Mouse (Mus musculus): ENCODE results near the gene Wwc1. TPM values are rescaled to one million over a fixed set of nuclear protein-coding genes. Genes with fewer than 3 reads are reported as not detected.
"Not testable (repeated sequence)": the region's sequence is repeated elsewhere in the genome, so short reads cannot be mapped to it uniquely, and the experiment has no call there.

Gene Wwc1
- polyA plus RNA-seq, 2 experiments from 2014 or later: 0.12 TPM; not detected in 1

DNA sequence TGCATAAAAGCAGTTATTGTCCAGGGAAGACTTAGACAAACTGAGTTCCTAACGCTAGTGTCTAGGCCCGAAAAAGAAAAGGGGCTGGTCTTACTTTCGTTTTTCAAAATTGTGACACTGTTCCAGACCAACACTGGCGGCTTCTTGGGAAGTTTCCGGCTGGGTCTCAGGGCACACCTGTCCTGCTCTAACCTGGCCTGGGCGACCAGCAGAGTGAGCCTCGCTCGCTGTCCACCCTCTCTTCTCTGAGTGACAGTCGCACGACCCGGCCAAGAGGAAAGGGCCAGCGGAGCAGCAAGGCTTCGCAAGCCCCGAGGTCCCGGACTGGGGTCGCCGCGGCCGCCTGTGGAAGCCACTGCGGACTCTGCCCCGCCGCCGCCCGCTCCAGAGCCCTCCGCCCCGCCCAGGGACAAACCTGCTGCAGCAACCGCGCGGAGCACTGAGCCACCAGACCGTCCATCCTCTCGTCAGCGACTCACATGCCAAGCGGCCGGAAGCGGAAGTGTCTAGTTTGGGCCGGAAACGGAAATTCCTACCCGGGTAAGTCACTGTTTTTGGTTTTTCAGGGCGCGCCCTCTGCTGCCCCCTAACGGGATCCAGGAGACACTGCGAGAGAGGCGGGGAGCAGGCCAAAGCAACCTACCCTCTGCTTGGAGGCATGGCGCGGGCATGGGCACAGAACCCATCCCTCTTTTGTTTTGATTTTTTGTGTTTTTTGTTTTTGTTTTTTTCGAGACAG is 146.1 kb downstream of the Wwc1 start, which contains the start of gene Rars:
Gene Rars, minus strand, starts transcription at position 485 of the 739 bp plus-strand sequence.
- ATAC-seq: peak; percentile 94

DNA sequence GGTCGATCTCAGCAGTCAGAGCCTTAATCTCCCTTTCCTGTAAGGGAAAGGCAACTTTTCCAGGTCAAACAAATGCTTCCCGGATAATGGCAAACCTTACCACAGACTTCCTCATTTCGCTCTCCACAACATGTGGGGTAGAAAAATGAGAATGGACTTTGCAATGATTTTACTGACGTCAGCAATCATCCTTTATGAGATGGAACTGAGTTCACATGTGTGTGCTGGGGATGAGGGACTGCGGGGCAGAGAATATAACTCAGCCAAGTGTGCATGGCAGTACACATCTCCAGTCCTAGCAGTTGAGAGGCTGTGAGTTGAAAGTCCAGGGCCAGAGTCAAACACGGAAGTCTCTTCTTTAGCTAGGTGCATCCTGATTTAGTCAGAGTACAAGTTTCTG is 147.1 kb downstream of the Wwc1 start:
- no peak for ATAC-seq

DNA sequence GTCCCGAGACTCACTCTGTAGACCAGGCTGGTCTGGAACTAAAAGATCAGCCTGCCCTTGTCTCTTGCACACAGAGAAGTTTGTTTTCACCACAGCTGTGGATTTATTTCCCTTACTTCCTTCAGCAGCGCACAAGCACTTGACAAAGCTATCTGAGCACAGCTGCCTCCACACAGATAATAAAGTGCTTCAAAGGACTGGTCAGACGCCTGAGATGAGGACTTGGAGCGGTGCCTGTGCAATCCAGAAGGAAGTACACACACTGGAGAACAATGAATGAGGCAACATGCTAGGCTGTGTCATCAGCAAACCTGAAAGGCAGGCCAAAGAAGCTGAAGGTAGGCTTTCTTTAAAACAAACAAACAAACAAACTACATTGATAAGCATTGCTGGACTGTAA is 148.2 kb downstream of the Wwc1 start:
- ATAC-seq: no peak

DNA sequence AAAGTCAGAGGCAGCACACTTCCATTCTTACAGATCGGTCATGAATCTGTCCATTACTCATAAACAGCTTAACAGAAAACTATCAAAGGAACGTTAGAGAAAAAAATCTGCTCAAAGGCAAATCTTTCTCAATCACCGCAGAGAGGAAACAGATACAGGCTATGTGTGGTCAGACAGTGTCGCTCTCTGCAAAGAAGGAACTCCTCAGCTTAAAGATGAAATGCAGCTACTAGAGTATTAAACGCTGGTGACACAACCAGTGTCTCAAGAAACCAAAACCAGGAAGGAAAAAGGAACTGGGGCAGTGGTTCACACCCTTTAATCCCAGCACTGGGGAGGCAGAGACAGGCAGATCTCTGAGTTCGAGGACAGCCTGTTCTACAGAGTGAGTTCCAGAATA is 152.6 kb downstream of the Wwc1 start:
- ATAC-seq: no peak

DNA sequence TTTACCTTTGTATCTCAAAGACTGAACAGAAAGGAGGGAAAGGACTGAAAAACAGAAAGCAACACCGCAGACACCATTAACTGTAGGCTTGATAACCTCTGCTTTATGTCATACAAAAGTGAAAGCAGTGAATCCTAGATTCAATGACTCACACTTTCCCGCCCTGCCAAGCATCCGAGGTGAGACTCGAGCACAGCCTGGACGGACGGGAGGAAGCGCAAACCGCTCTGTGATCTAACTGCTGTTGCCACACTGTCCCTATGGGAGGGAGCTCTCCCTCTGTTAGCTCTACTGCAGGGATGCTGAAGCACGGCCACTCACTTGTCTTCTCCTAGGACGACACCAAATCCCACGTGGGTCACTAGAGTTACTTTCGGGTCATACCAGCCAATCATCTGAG is 164.0 kb downstream of the Wwc1 start:
- ATAC-seq: no peak

DNA sequence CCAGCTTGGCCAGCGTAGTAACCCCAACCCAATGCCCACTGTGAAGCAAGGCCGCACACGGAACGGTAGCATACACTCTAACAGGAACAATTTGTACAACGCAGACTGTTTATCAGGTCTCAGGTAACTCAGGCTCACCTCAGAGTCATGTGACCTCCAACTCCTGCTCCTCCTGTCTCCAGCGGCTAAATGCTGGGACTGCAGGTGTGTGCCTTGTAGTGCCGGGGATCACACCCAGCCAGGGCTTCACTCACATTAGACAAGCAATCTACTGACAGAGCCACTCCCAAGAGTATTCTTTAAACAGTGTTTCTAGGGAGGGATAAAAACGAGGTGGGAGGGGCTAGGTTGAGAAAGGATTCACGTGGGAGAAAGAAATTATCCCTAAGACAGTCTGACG is 168.9 kb downstream of the Wwc1 start:
- ATAC-seq: no peak

DNA sequence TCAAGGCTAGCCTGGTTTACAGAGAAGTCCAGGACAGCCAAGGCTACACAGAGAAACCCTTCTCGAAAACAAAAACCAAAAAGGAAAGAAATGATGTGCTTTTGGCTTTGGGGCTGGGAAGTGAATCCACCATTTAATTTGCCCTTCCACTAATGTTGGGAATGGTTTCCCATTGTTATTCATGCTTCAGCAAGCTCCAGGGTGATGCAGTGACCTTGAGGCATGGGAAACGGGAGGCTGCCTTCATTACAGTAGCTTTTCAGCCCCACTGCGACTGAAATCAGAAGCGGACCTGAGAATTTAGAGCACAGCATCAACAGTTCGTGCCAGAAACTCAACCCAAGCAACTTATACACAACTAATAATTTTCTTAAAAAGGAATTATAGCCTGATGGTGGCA is 179.0 kb downstream of the Wwc1 start:
- no peak for ATAC-seq

DNA sequence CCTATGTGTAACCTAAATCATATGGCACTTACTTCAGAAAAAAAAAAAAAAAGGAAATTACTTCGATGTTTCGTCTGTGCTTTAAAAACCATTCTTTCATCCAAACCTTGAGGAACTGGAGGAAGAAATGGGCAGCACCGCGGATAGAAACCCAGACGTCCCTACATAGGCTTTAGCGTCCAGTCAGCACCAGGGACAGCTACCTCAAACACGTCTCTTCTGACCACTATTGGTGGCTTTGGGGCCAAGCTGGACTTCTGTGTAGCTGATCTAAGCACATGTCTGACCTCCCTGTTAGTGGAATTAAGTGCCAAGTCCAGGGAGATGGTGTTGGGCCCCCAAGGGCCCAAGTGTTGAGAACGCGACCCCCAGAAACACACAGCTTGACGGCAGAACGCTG is 181.5 kb downstream of the Wwc1 start, which contains the start of gene Fbll1:
Gene Fbll1, minus strand, starts transcription at position 11 of the 400 bp plus-strand sequence.
- no peak for ATAC-seq

DNA sequence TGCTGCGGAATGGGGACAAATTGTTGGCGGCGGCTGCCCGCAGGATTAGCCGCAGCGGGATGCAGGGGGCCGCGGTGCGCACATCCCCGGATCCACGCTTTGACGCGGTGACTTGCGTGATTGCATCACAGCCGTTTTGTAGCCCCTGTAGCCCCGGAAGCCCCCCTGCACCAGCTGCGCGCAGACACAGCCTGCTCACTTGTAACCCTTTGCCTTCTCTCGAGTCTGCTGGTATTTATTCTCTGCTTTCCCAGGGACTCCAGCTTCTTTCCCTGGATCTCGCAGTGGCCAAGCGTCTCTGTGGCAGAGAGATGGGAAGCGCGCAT is 181.9 kb downstream of the Wwc1 start:
- no peak for ATAC-seq

DNA sequence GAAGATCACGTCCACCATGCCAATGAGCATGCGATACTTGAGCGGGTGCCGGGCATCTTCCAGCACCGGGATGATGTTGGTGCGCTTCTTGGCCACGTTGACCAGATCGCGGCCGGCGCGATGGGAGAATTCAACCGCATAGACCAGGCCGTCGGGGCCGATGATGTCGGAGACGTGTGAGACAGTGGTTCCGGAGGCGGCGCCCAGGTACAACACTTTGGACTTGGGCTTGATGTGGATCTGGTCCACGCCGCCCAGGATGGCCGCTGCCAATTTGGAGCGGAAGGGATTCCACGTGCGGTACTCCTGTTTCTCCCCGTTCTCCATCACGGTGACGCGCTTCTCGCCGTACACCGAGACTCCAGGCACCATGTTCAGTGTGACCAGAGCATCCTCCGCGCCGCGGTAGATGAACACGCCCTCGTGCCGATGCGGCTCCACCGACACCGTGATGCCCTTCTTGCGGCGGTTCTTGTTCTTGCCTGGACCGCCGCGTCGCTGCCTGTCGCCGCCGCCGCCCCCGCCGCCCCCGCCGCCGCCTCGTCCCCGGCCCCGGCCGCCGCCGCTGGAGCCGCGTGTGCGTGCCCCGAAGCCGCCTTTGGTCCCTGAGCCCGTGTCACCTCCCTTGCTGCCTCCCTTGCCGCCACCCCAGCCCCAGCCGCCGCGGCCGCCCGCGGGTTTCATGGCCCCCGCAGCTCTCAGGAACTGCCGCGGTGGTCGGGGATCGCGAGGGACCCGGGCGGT is 182.4 kb downstream of the Wwc1 start:
- no peak for ATAC-seq

DNA sequence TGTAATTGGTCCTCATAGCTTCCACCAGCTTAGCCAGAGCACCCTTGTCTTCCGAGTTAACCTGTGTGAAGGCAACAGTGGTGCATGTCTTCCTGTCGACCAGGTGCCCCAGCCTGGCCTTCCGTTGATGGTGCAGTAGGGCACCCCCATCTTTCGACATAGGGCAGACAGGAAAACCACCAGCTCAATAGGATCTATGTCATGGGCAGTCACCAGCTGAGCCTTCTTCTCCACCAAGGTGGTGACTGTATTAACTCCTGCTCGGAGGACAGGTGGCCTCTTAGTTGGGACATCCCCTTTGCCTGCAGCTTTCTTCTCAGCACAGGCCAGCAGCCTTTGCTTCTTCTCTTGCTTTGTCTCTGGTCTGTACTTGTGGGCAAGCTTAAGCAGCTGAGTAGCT is 187.5 kb downstream of the Wwc1 start:
- ATAC-seq: not testable (repeated sequence)

DNA sequence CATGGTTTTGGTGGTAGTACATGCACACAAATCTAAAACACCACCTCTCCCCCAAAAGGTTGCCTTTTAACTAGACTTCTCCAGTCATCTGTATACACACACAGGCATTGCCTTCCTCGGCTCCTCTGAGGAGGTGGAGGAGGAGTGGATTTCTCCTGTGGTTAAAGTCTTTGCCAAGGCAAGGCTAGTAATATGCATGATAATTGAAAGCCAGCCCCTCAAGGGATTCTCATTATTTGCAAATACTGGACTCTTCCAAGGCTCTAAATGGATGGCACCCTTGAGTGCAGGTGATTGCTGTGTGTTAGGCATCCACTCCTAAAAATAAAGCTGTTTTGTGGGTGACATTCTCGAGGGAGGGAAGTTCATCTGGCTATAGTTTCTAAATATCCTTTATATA is 191.9 kb downstream of the Wwc1 start:
- no peak for ATAC-seq

Other genes with a start within 250 kb of the Wwc1 start
- gene Pank3, start 211.0 kb downstream of the Wwc1 start, polyA plus RNA-seq (2017; shearing (Covaris generic)): 1 to 10 TPM; 6.6 to 8.9 TPM
- gene Fbll1, start 181.6 kb downstream of the Wwc1 start, polyA plus RNA-seq (2017; shearing (Covaris generic)): not detected
- gene Rars, start 146.0 kb downstream of the Wwc1 start, polyA plus RNA-seq (2017; shearing (Covaris generic)): 10 to 100 TPM; 68.2 to 75.9 TPM

Measured in CD4-positive, CD25-positive, alpha-beta regulatory T cell, adult 4 months (primary cell).